Mouse (Mus musculus): ENCODE measurements around the gene Tob1.

GRCm38 (mm10) chr11:94238786-94239185 lies 27.5 kb downstream of the Tob1 start:
- TF ChIP-seq POLR2A (IDR thresholded peaks at IDR 0.05; ENCODE audit: insufficient read depth, low read length) (no peak), CTCF (IDR thresholded peaks at IDR 0.05; ENCODE audit: low read depth, low read length) (no peak)

All from ES-Bruce4 (cell line).